Mouse (Mus musculus): ENCODE measurements around the gene Prr12. TPM values are rescaled to one million over a fixed set of nuclear protein-coding genes. Genes with fewer than 3 reads are reported as not detected.

Prr12 gene
- polyA plus RNA-seq, 1 experiment from 2014 or later: 2.0 TPM

GRCm38 (mm10) chr7:45048923-45049657 lies 3.6 kb downstream of the Prr12 start:
- Histone ChIP-seq H3K9ac (ENCODE audit: low read depth, low read length) (no peak overlapping the region), H3K4me2 (ENCODE audit: low read depth, low read length) (no peak overlapping the region), H3K27me3 (ENCODE audit: control insufficient read depth, insufficient read depth, low read depth, low read length) (no peaks in the 10 kb centered on the region), H3K9me3 (replicated peaks; ENCODE audit: control insufficient read depth, low read length) (no peaks in the 10 kb centered on the region), H3K36me3 (ENCODE audit: control insufficient read depth, insufficient read depth) (peaks cover 14% of the 10 kb centered on the region), H3K4me3 (ENCODE audit: low read depth, low read length) (no peak overlapping the region), H3K4me1 (ENCODE audit: control insufficient read depth, low read depth, low read length) (peaks cover 30% of the 10 kb centered on the region), H3K27ac (ENCODE audit: low read length) (no peak overlapping the region)
- no peak for ATAC-seq (ENCODE audit: low read depth)
- 85% methylated on average over 23 of the region's 23 CpGs for WGBS (ENCODE audit: insufficient replicate concordance)

GRCm38 (mm10) chr7:45048001-45048890 lies 4.4 kb downstream of the Prr12 start:
- Histone ChIP-seq H3K4me1 (ENCODE audit: control insufficient read depth, low read depth, low read length) (peaks cover 22% of the 10 kb centered on the region), H3K4me2 (ENCODE audit: low read depth, low read length) (no peak overlapping the region), H3K27me3 (ENCODE audit: control insufficient read depth, insufficient read depth, low read depth, low read length) (no peaks in the 10 kb centered on the region), H3K27ac (ENCODE audit: low read length) (no peak overlapping the region), H3K9me3 (replicated peaks; ENCODE audit: control insufficient read depth, low read length) (no peaks in the 10 kb centered on the region), H3K4me3 (ENCODE audit: low read depth, low read length) (no peak overlapping the region), H3K36me3 (ENCODE audit: control insufficient read depth, insufficient read depth) (peaks cover 14% of the 10 kb centered on the region), H3K9ac (ENCODE audit: low read depth, low read length) (no peak overlapping the region)
- 87% methylated on average over 38 of the region's 38 CpGs for WGBS (ENCODE audit: insufficient replicate concordance)
- ATAC-seq (ENCODE audit: low read depth): no peak

GRCm38 (mm10) chr7:45047491-45047890 lies 5.2 kb downstream of the Prr12 start:
- Histone ChIP-seq H3K27ac (ENCODE audit: low read length) (no peak overlapping the region), H3K36me3 (ENCODE audit: control insufficient read depth, insufficient read depth) (peaks cover 18% of the 10 kb centered on the region), H3K27me3 (ENCODE audit: control insufficient read depth, insufficient read depth, low read depth, low read length) (no peaks in the 10 kb centered on the region), H3K4me3 (ENCODE audit: low read depth, low read length) (no peak overlapping the region), H3K4me1 (ENCODE audit: control insufficient read depth, low read depth, low read length) (peaks cover 19% of the 10 kb centered on the region), H3K9me3 (replicated peaks; ENCODE audit: control insufficient read depth, low read length) (no peaks in the 10 kb centered on the region), H3K4me2 (ENCODE audit: low read depth, low read length) (no peak overlapping the region), H3K9ac (ENCODE audit: low read depth, low read length) (no peak overlapping the region)
- no peak for ATAC-seq (ENCODE audit: low read depth)
- WGBS (ENCODE audit: insufficient replicate concordance): 93% methylated on average over 14 of the region's 14 CpGs

GRCm38 (mm10) chr7:45046853-45047350 lies 5.8 kb downstream of the Prr12 start:
- ATAC-seq (ENCODE audit: low read depth): no peak
- Histone ChIP-seq H3K36me3 (ENCODE audit: control insufficient read depth, insufficient read depth) (peaks cover 18% of the 10 kb centered on the region), H3K4me2 (ENCODE audit: low read depth, low read length) (no peak overlapping the region), H3K4me3 (ENCODE audit: low read depth, low read length) (no peak overlapping the region), H3K9ac (ENCODE audit: low read depth, low read length) (no peak overlapping the region), H3K9me3 (replicated peaks; ENCODE audit: control insufficient read depth, low read length) (no peaks in the 10 kb centered on the region), H3K4me1 (ENCODE audit: control insufficient read depth, low read depth, low read length) (peaks cover 13% of the 10 kb centered on the region), H3K27me3 (ENCODE audit: control insufficient read depth, insufficient read depth, low read depth, low read length) (no peaks in the 10 kb centered on the region), H3K27ac (ENCODE audit: low read length) (no peak overlapping the region)
- 85% methylated on average over 26 of the region's 26 CpGs for WGBS (ENCODE audit: insufficient replicate concordance)

GRCm38 (mm10) chr7:45045741-45046140 lies 6.9 kb downstream of the Prr12 start:
- no peak for ATAC-seq (ENCODE audit: low read depth)
- peaks cover 24% of the 10 kb centered on the region for H3K36me3 ChIP-seq (ENCODE audit: control insufficient read depth, insufficient read depth)
- H3K4me1 ChIP-seq (ENCODE audit: control insufficient read depth, low read depth, low read length): peaks cover 1% of the 10 kb centered on the region; the same call in 1 of the 2 replicates
- WGBS (ENCODE audit: insufficient replicate concordance): 88% methylated on average over 22 of the region's 22 CpGs
- no peak overlapping the region for H3K9ac ChIP-seq (ENCODE audit: low read depth, low read length)
- H3K9me3 ChIP-seq (replicated peaks; ENCODE audit: control insufficient read depth, low read length): no peaks in the 10 kb centered on the region
- H3K4me3 ChIP-seq (ENCODE audit: low read depth, low read length): no peak overlapping the region
- no peak overlapping the region for H3K4me2 ChIP-seq (ENCODE audit: low read depth, low read length)
- no peak overlapping the region for H3K27ac ChIP-seq (ENCODE audit: low read length)
- no peaks in the 10 kb centered on the region for H3K27me3 ChIP-seq (ENCODE audit: control insufficient read depth, insufficient read depth, low read depth, low read length)

GRCm38 (mm10) chr7:45043307-45043706 lies 9.4 kb downstream of the Prr12 start:
- Histone ChIP-seq H3K27ac (ENCODE audit: low read length) (no peak overlapping the region), H3K36me3 (ENCODE audit: control insufficient read depth, insufficient read depth) (peaks cover 32% of the 10 kb centered on the region), H3K9me3 (replicated peaks; ENCODE audit: control insufficient read depth, low read length) (no peaks in the 10 kb centered on the region), H3K9ac (ENCODE audit: low read depth, low read length) (no peak overlapping the region), H3K27me3 (ENCODE audit: control insufficient read depth, insufficient read depth, low read depth, low read length) (no peaks in the 10 kb centered on the region), H3K4me3 (ENCODE audit: low read depth, low read length) (no peak overlapping the region), H3K4me2 (ENCODE audit: low read depth, low read length) (no peak overlapping the region), H3K4me1 (ENCODE audit: control insufficient read depth, low read depth, low read length) (no peaks in the 10 kb centered on the region)
- WGBS (ENCODE audit: insufficient replicate concordance): 85% methylated on average over 13 of the region's 14 CpGs
- ATAC-seq (ENCODE audit: low read depth): no peak

GRCm38 (mm10) chr7:45040851-45041250 lies 11.8 kb downstream of the Prr12 start:
- Histone ChIP-seq H3K9ac (ENCODE audit: low read depth, low read length) (no peak overlapping the region), H3K9me3 (replicated peaks; ENCODE audit: control insufficient read depth, low read length) (no peaks in the 10 kb centered on the region), H3K36me3 (ENCODE audit: control insufficient read depth, insufficient read depth) (peaks cover 31% of the 10 kb centered on the region), H3K27ac (ENCODE audit: low read length) (no peak overlapping the region), H3K4me1 (ENCODE audit: control insufficient read depth, low read depth, low read length) (no peaks in the 10 kb centered on the region), H3K4me3 (ENCODE audit: low read depth, low read length) (no peak overlapping the region), H3K27me3 (ENCODE audit: control insufficient read depth, insufficient read depth, low read depth, low read length) (no peaks in the 10 kb centered on the region), H3K4me2 (ENCODE audit: low read depth, low read length) (no peak overlapping the region)
- ATAC-seq (ENCODE audit: low read depth): no peak
- WGBS (ENCODE audit: insufficient replicate concordance): 83% methylated on average over 9 of the region's 9 CpGs

GRCm38 (mm10) chr7:45038411-45038810 lies 14.3 kb downstream of the Prr12 start:
- no peak for ATAC-seq (ENCODE audit: low read depth)
- 81% methylated on average over 9 of the region's 9 CpGs for WGBS (ENCODE audit: insufficient replicate concordance)
- Histone ChIP-seq H3K4me1 (ENCODE audit: control insufficient read depth, low read depth, low read length) (no peaks in the 10 kb centered on the region), H3K4me2 (ENCODE audit: low read depth, low read length) (no peak overlapping the region), H3K9me3 (replicated peaks; ENCODE audit: control insufficient read depth, low read length) (no peaks in the 10 kb centered on the region), H3K4me3 (ENCODE audit: low read depth, low read length) (no peak overlapping the region), H3K27me3 (ENCODE audit: control insufficient read depth, insufficient read depth, low read depth, low read length) (no peaks in the 10 kb centered on the region), H3K27ac (ENCODE audit: low read length) (no peak overlapping the region), H3K36me3 (ENCODE audit: control insufficient read depth, insufficient read depth) (peaks cover 34% of the 10 kb centered on the region), H3K9ac (ENCODE audit: low read depth, low read length) (no peak overlapping the region)

All from liver, embryonic 16.5 days (tissue).